Mouse (Mus musculus): Measurements from ENCODE around the gene Capn13. TPM values are rescaled to one million over a fixed set of nuclear protein-coding genes. Genes with fewer than 3 reads are reported as not detected.
"Not testable (repeated sequence)": the region's sequence is repeated elsewhere in the genome, so short reads cannot be mapped to it uniquely, and the experiment has no call there.

The Capn13 gene
- polyA plus RNA-seq, 1 experiment, result 0.10 TPM

- no peaks in the 10 kb centered on the region for H3K27me3 ChIP-seq (ENCODE audit: control insufficient read depth, insufficient read depth, low read length)
- no peak for TF ChIP-seq CTCF (IDR thresholded peaks at IDR 0.05; ENCODE audit: borderline replicate concordance, insufficient read depth, low read depth, low read length)
- no peak for TF ChIP-seq POLR2A (IDR thresholded peaks at IDR 0.05; ENCODE audit: borderline replicate concordance, insufficient read depth, low read length)
- no peaks in the 10 kb centered on the region for H3K4me1 ChIP-seq (ENCODE audit: control insufficient read depth, insufficient read depth, low read length)
- H3K4me3 ChIP-seq (replicated peaks; ENCODE audit: insufficient read depth, low read depth, low read length), result no peak overlapping the region
- 90% methylated on average over 6 of the region's 6 CpGs for WGBS
- DNase-seq, result no peak
- no peak overlapping the region for H3K27ac ChIP-seq (ENCODE audit: insufficient read depth, low read length)
Measured at GRCm38 (mm10) chr17:73298981-73299380, 101.7 kb downstream of the Capn13 start.

DNA sequence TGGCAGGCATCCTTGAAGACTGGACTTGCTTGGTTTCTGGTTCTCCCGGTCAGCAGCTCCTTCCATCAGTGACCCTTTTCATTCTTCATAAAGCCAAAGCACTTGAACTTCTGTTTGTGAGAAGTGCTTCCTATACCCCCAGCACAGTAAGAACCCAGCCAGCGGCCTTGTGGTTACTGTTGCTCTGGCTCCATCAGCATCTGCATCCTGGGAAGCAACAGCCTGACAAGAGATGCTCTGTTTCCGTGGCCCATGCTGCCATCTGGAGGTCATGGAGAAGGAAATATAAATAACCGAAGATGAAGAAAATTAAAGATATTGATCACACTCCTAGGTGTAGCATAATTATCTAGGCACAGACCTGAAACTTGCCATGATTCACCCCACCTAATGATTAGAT is 103.8 kb downstream of the Capn13 start:
- 30% methylated on average over 4 of the region's 4 CpGs for WGBS
- DNase-seq, result peak; percentile 27 to 32
- Histone ChIP-seq H3K4me3 (replicated peaks; ENCODE audit: insufficient read depth, low read depth, low read length) (no peak overlapping the region), H3K27ac (ENCODE audit: insufficient read depth, low read length) (no peak overlapping the region), H3K27me3 (ENCODE audit: control insufficient read depth, insufficient read depth, low read length) (no peaks in the 10 kb centered on the region), H3K4me1 (ENCODE audit: control insufficient read depth, insufficient read depth, low read length) (no peaks in the 10 kb centered on the region)
- no peak for TF ChIP-seq POLR2A (IDR thresholded peaks at IDR 0.05; ENCODE audit: borderline replicate concordance, insufficient read depth, low read length)
- TF ChIP-seq CTCF (IDR thresholded peaks at IDR 0.05; ENCODE audit: borderline replicate concordance, insufficient read depth, low read depth, low read length), result peak; percentile 57

GRCm38 (mm10) chr17:73293237-73293636 is 107.4 kb downstream of the Capn13 start:
- H3K27ac ChIP-seq (ENCODE audit: insufficient read depth, low read length), result no peak overlapping the region
- TF ChIP-seq CTCF (IDR thresholded peaks at IDR 0.05; ENCODE audit: borderline replicate concordance, insufficient read depth, low read depth, low read length), result no peak
- no peak for TF ChIP-seq POLR2A (IDR thresholded peaks at IDR 0.05; ENCODE audit: borderline replicate concordance, insufficient read depth, low read length)
- 32% methylated on average over 3 of the region's 3 CpGs for WGBS
- no peak for DNase-seq
- H3K4me3 ChIP-seq (replicated peaks; ENCODE audit: insufficient read depth, low read depth, low read length), result no peak overlapping the region
- no peaks in the 10 kb centered on the region for H3K4me1 ChIP-seq (ENCODE audit: control insufficient read depth, insufficient read depth, low read length)
- no peaks in the 10 kb centered on the region for H3K27me3 ChIP-seq (ENCODE audit: control insufficient read depth, insufficient read depth, low read length)

DNA sequence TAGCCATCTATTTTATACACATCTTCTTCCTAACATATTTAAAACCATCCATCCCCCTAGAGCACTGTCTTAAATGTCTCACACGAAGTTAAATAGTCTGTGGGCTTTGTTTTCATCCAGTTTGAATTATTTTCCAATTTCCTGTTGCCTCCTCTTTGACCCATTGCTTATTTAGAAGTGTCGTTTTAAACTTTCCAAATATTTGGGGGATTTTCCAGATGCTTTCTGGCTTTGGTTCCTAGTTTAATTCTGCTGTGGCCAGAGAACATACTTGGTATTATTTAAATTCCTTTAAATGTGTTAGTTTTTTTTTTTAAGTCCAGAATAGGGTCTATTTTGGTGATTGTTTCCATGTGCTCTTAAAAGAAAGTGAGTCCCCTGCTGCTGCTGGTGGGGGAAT is 116.4 kb downstream of the Capn13 start:
- no peaks in the 10 kb centered on the region for H3K4me1 ChIP-seq (ENCODE audit: control insufficient read depth, insufficient read depth, low read length)
- TF ChIP-seq POLR2A (IDR thresholded peaks at IDR 0.05; ENCODE audit: borderline replicate concordance, insufficient read depth, low read length), result no peak
- no peak for TF ChIP-seq CTCF (IDR thresholded peaks at IDR 0.05; ENCODE audit: borderline replicate concordance, insufficient read depth, low read depth, low read length)
- no peaks in the 10 kb centered on the region for H3K27me3 ChIP-seq (ENCODE audit: control insufficient read depth, insufficient read depth, low read length)
- 67% methylated on average over 2 of the region's 2 CpGs for WGBS
- H3K4me3 ChIP-seq (replicated peaks; ENCODE audit: insufficient read depth, low read depth, low read length), result no peak overlapping the region
- no peak overlapping the region for H3K27ac ChIP-seq (ENCODE audit: insufficient read depth, low read length)
- no peak for DNase-seq

- H3K4me3 ChIP-seq (replicated peaks; ENCODE audit: insufficient read depth, low read depth, low read length); DNase-seq; H3K27me3 ChIP-seq (ENCODE audit: control insufficient read depth, insufficient read depth, low read length); H3K27ac ChIP-seq (ENCODE audit: insufficient read depth, low read length); H3K4me1 ChIP-seq (ENCODE audit: control insufficient read depth, insufficient read depth, low read length): not testable (repeated sequence)
- 57% methylated on average over 6 of the region's 6 CpGs for WGBS
Measured at GRCm38 (mm10) chr17:73282702-73283101, 118.0 kb downstream of the Capn13 start.

DNA sequence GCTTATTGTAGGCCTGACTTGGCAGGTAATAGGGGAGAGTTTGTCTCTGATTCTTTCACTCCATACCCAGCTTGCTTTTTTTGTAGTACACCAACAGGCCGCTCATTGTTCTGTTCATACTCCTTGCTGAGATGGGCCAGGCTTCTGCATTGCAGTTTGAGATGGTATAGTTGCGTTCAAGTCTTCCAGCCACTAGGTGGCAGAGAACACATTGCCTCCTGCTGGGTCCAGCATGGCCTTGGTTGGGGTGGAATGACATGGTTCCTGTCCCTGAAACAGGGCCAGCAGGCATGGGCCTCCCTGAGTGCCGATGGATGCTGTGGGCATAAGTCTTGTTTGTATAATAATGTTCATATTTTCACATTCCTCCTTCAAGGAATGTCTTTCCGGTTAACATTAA is 122.9 kb downstream of the Capn13 start:
- Histone ChIP-seq H3K27me3 (ENCODE audit: control insufficient read depth, insufficient read depth, low read length) (no peaks in the 10 kb centered on the region), H3K4me3 (replicated peaks; ENCODE audit: insufficient read depth, low read depth, low read length) (no peak overlapping the region), H3K4me1 (ENCODE audit: control insufficient read depth, insufficient read depth, low read length) (no peaks in the 10 kb centered on the region), H3K27ac (ENCODE audit: insufficient read depth, low read length) (no peak overlapping the region)
- no peak for DNase-seq
- TF ChIP-seq POLR2A (IDR thresholded peaks at IDR 0.05; ENCODE audit: borderline replicate concordance, insufficient read depth, low read length) (no peak), CTCF (IDR thresholded peaks at IDR 0.05; ENCODE audit: borderline replicate concordance, insufficient read depth, low read depth, low read length) (no peak)
- WGBS, result 92% methylated on average over 4 of the region's 4 CpGs

GRCm38 (mm10) chr17:73275066-73275465 is 125.6 kb downstream of the Capn13 start:
- Histone ChIP-seq H3K4me3 (replicated peaks; ENCODE audit: insufficient read depth, low read depth, low read length) (no peak overlapping the region), H3K27ac (ENCODE audit: insufficient read depth, low read length) (no peak overlapping the region), H3K4me1 (ENCODE audit: control insufficient read depth, insufficient read depth, low read length) (peaks cover 10% of the 10 kb centered on the region), H3K27me3 (ENCODE audit: control insufficient read depth, insufficient read depth, low read length) (no peaks in the 10 kb centered on the region)
- 94% methylated on average over 10 of the region's 10 CpGs for WGBS
- TF ChIP-seq CTCF (IDR thresholded peaks at IDR 0.05; ENCODE audit: borderline replicate concordance, insufficient read depth, low read depth, low read length) (no peak), POLR2A (IDR thresholded peaks at IDR 0.05; ENCODE audit: borderline replicate concordance, insufficient read depth, low read length) (no peak)
- DNase-seq, result no peak

GRCm38 (mm10) chr17:73273809-73274208 is 126.9 kb downstream of the Capn13 start:
- no peak overlapping the region for H3K27ac ChIP-seq (ENCODE audit: insufficient read depth, low read length)
- no peak overlapping the region for H3K4me3 ChIP-seq (replicated peaks; ENCODE audit: insufficient read depth, low read depth, low read length)
- 89% methylated on average over 7 of the region's 7 CpGs for WGBS
- DNase-seq, result no peak
- TF ChIP-seq POLR2A (IDR thresholded peaks at IDR 0.05; ENCODE audit: borderline replicate concordance, insufficient read depth, low read length), result no peak
- TF ChIP-seq CTCF (IDR thresholded peaks at IDR 0.05; ENCODE audit: borderline replicate concordance, insufficient read depth, low read depth, low read length), result no peak
- H3K4me1 ChIP-seq (ENCODE audit: control insufficient read depth, insufficient read depth, low read length), result peaks cover 10% of the 10 kb centered on the region
- H3K27me3 ChIP-seq (ENCODE audit: control insufficient read depth, insufficient read depth, low read length), result no peaks in the 10 kb centered on the region

Data from cerebellum, adult 2 months (tissue).